Mouse (Mus musculus) spleen, adult 2 months (tissue): Measurements from ENCODE around the gene Kirrel3.

Experiments used
- CTCF ChIP-seq: fragments of 200-500 bp; IDR thresholded peaks from 2 replicates; pipeline ENCODE4 v1.5.1; 2011; ENCODE audit warnings: mild to moderate bottlenecking, inconsistent platforms; ENCODE audit not compliant: insufficient read depth, insufficient read length, insufficient replicate concordance; ENCODE audit errors: extremely low read depth
- POLR2A ChIP-seq: fragments of 200-500 bp; IDR thresholded peaks from 2 replicates; pipeline ENCODE4 v1.6.1; 2011; ENCODE audit warnings: low read depth, low read length, inconsistent platforms

DNA sequence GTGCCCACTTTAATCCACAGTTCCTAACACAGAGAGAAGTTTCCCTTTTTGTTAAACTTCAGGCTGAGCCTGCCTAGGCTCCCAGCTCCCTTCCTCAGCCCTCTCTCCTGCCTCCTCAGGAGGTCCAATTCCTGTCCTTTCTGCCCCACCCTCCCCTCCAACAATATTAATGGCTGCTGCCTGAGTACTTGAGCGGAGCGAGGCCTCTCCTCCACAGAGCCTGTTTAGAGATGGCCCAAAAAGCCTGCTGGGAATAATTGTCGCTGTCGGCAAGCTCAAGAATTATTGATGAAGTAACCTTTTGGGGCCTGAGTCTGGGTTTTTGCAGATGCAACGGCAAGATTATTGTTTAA is 236.5 kb downstream of the Kirrel3 start:
- no peak for TF ChIP-seq CTCF
- TF ChIP-seq POLR2A, result no peak
